Mouse (Mus musculus) ES-CJ7 (cell line): ENCODE results near the gene Klhl30.

Experiments
- DNase-seq: peaks from one replicate; pipeline ENCODE4 v3.0.0; 2011; ENCODE audit warnings: low read depth, low spot score

Klhl30 gene

GRCm38 (mm10) chr1:91364822-91365644 lies 14.2 kb downstream of the Klhl30 start:
- no peak for DNase-seq

DNA sequence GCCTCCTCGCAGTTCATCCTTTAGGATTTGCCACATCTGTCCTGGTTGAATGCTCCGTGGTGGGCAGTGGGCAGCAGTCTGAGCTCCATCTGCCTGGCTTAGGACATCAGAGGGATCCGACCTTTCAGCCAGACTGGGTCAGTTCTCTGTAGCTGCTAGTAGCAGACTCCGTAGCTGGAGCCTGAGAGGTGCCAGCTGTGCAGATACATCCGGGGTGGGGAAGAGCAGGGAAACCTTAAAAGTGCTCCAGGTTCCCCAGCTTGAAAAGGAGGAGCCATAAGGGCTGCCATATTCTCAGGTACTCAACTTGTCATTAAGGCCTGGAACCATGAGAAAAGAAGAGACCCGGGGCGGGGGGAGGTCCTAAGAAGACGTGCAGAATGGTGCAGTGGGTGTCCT lies 15.0 kb downstream of the Klhl30 start:
- no peak for DNase-seq

DNA sequence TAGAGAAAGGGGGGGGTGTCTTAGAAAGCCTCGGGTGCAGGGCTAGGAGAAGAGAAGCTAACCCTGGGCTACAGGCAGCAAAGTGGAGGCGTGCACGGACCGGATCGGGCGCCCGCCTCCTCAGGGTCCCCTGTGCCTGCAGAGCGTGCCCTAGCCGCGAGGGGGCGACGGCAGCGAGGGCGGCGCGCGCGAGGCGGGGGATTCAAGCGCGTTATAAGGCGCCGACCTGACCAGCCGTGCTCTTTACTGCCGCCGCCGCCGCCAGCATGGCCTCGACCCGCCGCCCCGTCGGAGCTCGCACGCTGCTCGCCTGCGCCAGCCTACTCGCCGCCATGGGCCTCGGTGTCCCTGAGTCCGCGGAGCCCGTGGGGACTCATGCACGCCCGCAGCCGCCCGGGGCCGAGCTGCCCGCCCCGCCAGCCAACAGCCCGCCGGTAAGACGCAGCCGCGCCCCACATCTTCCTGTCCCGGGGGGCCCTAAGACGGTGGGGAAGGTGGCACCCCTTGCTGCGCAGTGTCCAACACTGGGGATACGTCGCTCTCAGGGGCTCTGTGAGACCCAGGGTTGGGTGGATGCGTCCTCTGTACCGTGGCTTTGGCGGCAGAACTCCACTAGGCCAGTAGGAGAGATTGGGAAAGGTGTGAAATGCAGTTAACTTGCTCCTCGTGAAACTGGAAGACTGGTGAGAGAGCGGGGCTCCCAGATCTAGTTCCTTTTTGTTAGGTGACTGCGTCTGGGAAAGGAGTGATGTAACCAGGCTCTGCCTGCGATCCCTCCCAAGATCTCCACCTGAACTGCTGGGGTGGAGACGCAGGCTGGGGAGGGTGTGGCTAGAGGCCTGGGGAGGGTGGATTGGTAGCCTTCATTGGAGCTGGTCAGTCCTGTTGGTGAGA lies 15.6 kb downstream of the Klhl30 start, which contains the start of gene Erfe:
TSS of gene Erfe (plus strand) at position 216 of the 894 bp plus-strand sequence.
- peak; percentile 78 for DNase-seq

DNA sequence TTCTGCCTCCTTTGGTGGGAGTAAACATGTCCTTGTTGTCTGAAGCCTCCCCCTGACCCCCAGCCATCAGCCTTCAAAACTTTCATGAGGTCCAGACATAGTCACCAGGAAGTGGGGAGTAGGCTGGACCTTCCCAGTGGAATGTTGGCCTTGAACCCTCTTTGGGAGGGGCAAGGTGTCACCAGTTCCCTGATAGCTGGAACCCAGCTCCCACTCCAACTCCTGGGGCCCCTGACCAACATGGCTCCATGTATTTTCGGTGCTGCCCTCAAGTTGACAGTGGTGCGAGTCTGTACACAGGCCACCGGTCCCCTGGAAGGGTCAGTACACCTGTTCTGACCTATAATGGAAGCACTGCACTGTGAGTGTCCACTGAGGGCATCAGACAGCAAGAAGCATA lies 16.5 kb downstream of the Klhl30 start:
- no peak for DNase-seq

GRCm38 (mm10) chr1:91369408-91369807 lies 18.6 kb downstream of the Klhl30 start:
- DNase-seq: no peak

DNA sequence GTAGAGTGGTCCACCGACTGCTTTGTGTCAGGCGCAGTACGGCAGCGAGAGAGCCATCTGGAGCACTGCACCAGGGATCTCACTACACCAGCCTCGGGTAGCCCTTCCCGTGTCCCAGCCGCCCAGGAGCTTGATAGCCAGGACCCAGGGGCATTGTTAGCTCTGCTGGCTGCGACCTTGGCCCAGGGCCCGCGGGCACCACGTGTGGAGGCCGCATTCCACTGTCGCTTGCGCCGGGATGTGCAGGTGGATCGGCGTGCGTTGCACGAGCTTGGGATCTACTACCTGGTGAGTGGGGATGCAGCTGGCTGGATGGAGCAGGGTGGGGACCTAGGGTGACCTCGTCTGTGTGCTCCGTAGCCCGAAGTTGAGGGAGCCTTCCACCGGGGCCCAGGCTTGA lies 19.2 kb downstream of the Klhl30 start:
- no peak for DNase-seq

- DNase-seq: no peak
Observed at GRCm38 (mm10) chr1:91373414-91373835, 22.6 kb downstream of the Klhl30 start.

DNA sequence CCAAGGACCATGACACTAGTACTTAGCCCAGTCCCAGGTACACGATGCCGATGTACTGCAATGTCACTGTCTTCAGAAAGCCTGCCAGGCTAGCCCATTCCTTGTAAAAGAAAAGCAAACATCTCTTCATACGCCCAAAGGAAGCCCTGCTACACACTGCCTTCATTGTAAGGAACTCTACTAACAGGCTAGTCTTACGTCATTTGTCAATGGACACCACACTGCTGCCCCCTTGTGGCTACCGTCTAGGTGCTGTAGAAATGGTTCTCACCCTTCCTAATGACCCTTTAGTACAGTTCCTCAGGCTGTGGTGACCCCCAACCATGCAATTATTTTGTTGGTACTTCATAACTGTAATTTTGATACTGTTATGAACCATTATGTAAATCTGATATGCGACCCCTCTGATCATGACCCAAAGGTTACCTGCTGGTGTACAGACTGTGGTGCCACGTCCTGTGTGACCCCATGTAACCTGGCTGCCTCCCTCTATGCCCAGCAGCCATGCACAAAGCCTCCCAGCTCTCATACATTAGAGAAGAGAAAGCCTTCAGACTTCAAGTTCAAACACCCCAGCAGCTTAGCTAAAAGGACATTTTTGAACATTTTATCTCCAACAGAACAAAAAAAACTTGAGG lies 29.8 kb downstream of the Klhl30 start:
- DNase-seq: peak; percentile 87

- DNase-seq: no peak
Observed at GRCm38 (mm10) chr1:91381091-91381471, 30.3 kb downstream of the Klhl30 start.

- DNase-seq: no peak
Observed at GRCm38 (mm10) chr1:91390369-91390768, 39.6 kb downstream of the Klhl30 start.

- peak; percentile 16 for DNase-seq
Observed at GRCm38 (mm10) chr1:91397927-91398259, 47.1 kb downstream of the Klhl30 start.

GRCm38 (mm10) chr1:91398260-91399062 lies 47.6 kb downstream of the Klhl30 start, which contains the start of gene Ilkap:
Ilkap (minus strand) TSS chr1:91398815.
- peak; percentile 86 for DNase-seq

DNA sequence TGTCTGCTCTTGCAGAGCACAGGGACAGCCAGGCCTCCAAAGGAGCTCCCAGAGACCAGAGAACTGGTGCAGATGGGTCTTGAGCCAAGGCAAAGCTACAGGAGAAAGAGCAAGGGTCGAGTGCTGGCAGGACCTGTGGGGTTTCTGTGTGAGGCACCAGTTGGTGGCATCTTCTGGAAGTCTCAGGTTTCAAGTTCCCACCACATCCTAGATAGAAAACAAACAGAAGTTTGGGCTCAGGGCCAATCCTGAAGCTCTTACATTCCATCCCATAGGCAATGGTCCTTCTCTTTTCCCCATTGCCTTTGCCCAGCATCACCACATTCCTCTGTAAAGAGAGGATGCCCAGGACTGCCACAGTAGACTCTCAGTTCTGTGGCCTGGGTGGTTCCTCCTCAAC lies 54.2 kb downstream of the Klhl30 start:
- no peak for DNase-seq

GRCm38 (mm10) chr1:91405406-91406169 lies 54.8 kb downstream of the Klhl30 start:
- DNase-seq: no peak

DNA sequence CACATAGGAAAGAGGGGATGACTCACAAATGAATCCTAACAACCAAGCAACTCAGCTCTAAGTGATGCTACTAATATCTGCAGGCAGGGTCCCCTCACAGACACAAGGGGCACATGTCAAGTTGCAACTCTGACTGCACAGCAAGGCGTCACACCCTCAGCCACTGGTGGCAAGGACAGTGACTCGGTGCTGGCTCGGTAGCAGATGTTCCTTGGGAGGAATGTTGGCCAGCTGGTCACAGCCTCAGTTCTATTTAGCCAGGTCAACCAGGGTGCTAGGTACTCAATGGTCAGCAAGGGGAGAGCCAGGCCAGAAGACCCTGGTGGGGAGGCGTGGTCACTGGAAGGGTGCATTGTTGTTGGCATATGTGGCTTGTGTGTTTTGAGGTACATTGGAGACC lies 57.0 kb downstream of the Klhl30 start:
- DNase-seq: no peak

GRCm38 (mm10) chr1:91411631-91412285 lies 60.9 kb downstream of the Klhl30 start:
- no peak for DNase-seq
